Mouse (Mus musculus) heart, embryonic 11.5 days (tissue): ENCODE data around the gene Tbce. TPM values are rescaled to one million over a fixed set of nuclear protein-coding genes. Genes with fewer than 3 reads are reported as not detected.
"Not testable (repeated sequence)": the region's sequence is repeated elsewhere in the genome, so short reads cannot be mapped to it uniquely, and the experiment has no call there.

Experiments
- ATAC-seq: fragments of 200-750 bp; cut with Nextera tagmentation; replicated peaks from 2 replicates; pipeline ENCODE4 v1.8.0; 2017; ENCODE audit warnings: moderate library complexity; ENCODE audit not compliant: insufficient number of reproducible peaks, low FRiP score, low TSS enrichment
- H3K27ac ChIP-seq: fragments of 300-500 bp; sonication (generic); 2 replicates; pipeline ENCODE4 v1.5.1; 2014; ENCODE audit warnings: mild to moderate bottlenecking, low read depth, low read length
- H3K27me3 ChIP-seq: fragments of 300-500 bp; sonication (generic); 2 replicates; pipeline ENCODE4 v1.6.1; 2014; ENCODE audit warnings: mild to moderate bottlenecking, low read length, mixed read lengths; ENCODE audit not compliant: control insufficient read depth, insufficient read depth
- H3K36me3 ChIP-seq: fragments of 300-500 bp; sonication (generic); 2 replicates; pipeline ENCODE4 v1.6.1; 2014; ENCODE audit warnings: mild to moderate bottlenecking, low read length, moderate library complexity, mixed read lengths; ENCODE audit not compliant: control insufficient read depth, insufficient read depth
- H3K4me1 ChIP-seq: fragments of 300-500 bp; sonication (generic); 2 replicates; pipeline ENCODE4 v1.6.1; 2014; ENCODE audit warnings: low read length; ENCODE audit not compliant: control insufficient read depth, insufficient read depth
- H3K4me2 ChIP-seq: fragments of 300-500 bp; sonication (generic); 2 replicates; pipeline ENCODE4 v1.6.1; 2014; ENCODE audit warnings: mild to moderate bottlenecking, moderate library complexity
- H3K4me3 ChIP-seq: fragments of 300-500 bp; sonication (generic); 2 replicates; pipeline ENCODE4 v1.5.1; 2014; ENCODE audit warnings: low read depth, low read length
- H3K9ac ChIP-seq: fragments of 300-500 bp; sonication (generic); 2 replicates; pipeline ENCODE4 v1.6.1; 2014; ENCODE audit warnings: mild to moderate bottlenecking, low read depth, low read length, moderate library complexity
- H3K9me3 ChIP-seq: fragments of 300-500 bp; sonication (generic); replicated peaks from 2 replicates; pipeline ENCODE4 v1.6.1; 2016; ENCODE audit warnings: low read length; ENCODE audit not compliant: control insufficient read depth
- WGBS: fragments of 180-500 bp; shearing (Covaris S2); extraction: QIAGEN DNeasy Blood & Tissue Kit; methylation state at CpG from one replicate; pipeline ENCODE4 v1.1.7; 2014; ENCODE audit not compliant: insufficient replicate concordance; 5-methylcytosine and 5-hydroxymethylcytosine counted together
- polyA plus RNA-seq: library from polyadenylated mRNA; unstranded; fragments of >200 nt; fragmentation: Nextera tagmentation; extraction: Ambion mirVana; gene quantifications from 2 replicates; pipeline ENCODE4 v1.2.1, GENCODE M21; 2014

The Tbce gene
- polyA plus RNA-seq, 1 experiment from 2014 or later: 41.7 TPM

GRCm38 (mm10) chr13:13981842-13982241 is 57.6 kb downstream of the Tbce start:
- H3K36me3 ChIP-seq, H3K4me1 ChIP-seq, H3K4me3 ChIP-seq, ATAC-seq, H3K27ac ChIP-seq, H3K27me3 ChIP-seq, H3K9me3 ChIP-seq, H3K9ac ChIP-seq, H3K4me2 ChIP-seq: not testable (repeated sequence)
- 77% methylated on average over 1 of the region's 1 CpGs for WGBS

- Histone ChIP-seq H3K4me2 (no peak overlapping the region), H3K9me3 (no peaks in the 10 kb centered on the region), H3K36me3 (peaks cover 3% of the 10 kb centered on the region; the same call in 1 of the 2 replicates), H3K27ac (no peak overlapping the region), H3K4me3 (no peak overlapping the region), H3K27me3 (no peaks in the 10 kb centered on the region), H3K9ac (no peak overlapping the region), H3K4me1 (0 out of 2 replicates have a peak, but pooled peaks cover 7% of the 10 kb centered on the region)
- WGBS: 79% methylated on average over 1 of the region's 1 CpGs
- no peak for ATAC-seq
These were observed 69.6 kb downstream of the Tbce start for GRCm38 (mm10) chr13:13969796-13970195.

- ATAC-seq: peak; percentile 71; the same call in 1 of the 2 replicates
- Histone ChIP-seq H3K27me3 (no peaks in the 10 kb centered on the region), H3K4me1 (0 out of 2 replicates have a peak, but pooled peaks cover 7% of the 10 kb centered on the region), H3K4me3 (no peak overlapping the region), H3K9me3 (no peaks in the 10 kb centered on the region), H3K36me3 (peaks cover 3% of the 10 kb centered on the region; the same call in 1 of the 2 replicates), H3K27ac (no peak overlapping the region), H3K4me2 (no peak overlapping the region), H3K9ac (no peak overlapping the region)
- WGBS: 81% methylated on average over 4 of the region's 4 CpGs
These were observed 70.8 kb downstream of the Tbce start for GRCm38 (mm10) chr13:13968629-13969111.

GRCm38 (mm10) chr13:13966172-13966571 is 73.3 kb downstream of the Tbce start:
- H3K9ac ChIP-seq: no peak overlapping the region
- no peak for ATAC-seq
- H3K4me2 ChIP-seq: no peak overlapping the region
- 55% methylated on average over 4 of the region's 4 CpGs for WGBS
- no peaks in the 10 kb centered on the region for H3K27me3 ChIP-seq
- H3K9me3 ChIP-seq: no peaks in the 10 kb centered on the region
- H3K4me3 ChIP-seq: no peak overlapping the region
- H3K4me1 ChIP-seq: 0 out of 2 replicates have a peak, but pooled peaks cover 7% of the 10 kb centered on the region
- H3K27ac ChIP-seq: no peak overlapping the region
- H3K36me3 ChIP-seq: peaks cover 3% of the 10 kb centered on the region; the same call in 1 of the 2 replicates

GRCm38 (mm10) chr13:13965388-13965964 is 74.0 kb downstream of the Tbce start:
- no peaks in the 10 kb centered on the region for H3K27me3 ChIP-seq
- 65% methylated on average over 19 of the region's 19 CpGs for WGBS
- 0 out of 2 replicates have a peak, but pooled peaks cover 9% of the 10 kb centered on the region for H3K4me1 ChIP-seq

GRCm38 (mm10) chr13:13961046-13961445 is 78.4 kb downstream of the Tbce start:
- 0 out of 2 replicates have a peak, but pooled peaks cover 9% of the 10 kb centered on the region for H3K4me1 ChIP-seq
- no peaks in the 10 kb centered on the region for H3K27me3 ChIP-seq
- H3K4me3 ChIP-seq: no peak overlapping the region
- H3K27ac ChIP-seq: no peak overlapping the region
- no peak overlapping the region for H3K9ac ChIP-seq
- no peaks in the 10 kb centered on the region for H3K9me3 ChIP-seq
- H3K4me2 ChIP-seq: no peak overlapping the region
- 51% methylated on average over 4 of the region's 4 CpGs for WGBS
- H3K36me3 ChIP-seq: no peaks in the 10 kb centered on the region
- ATAC-seq: no peak

More at GRCm38 (mm10) chr13:13965388-13965964, 74.0 kb downstream of the Tbce start:
- Histone ChIP-seq H3K27ac (no peak overlapping the region), H3K4me3 (no peak overlapping the region), H3K36me3 (peaks cover 3% of the 10 kb centered on the region; the same call in 1 of the 2 replicates), H3K9me3 (no peaks in the 10 kb centered on the region), H3K9ac (no peak overlapping the region), H3K4me2 (no peak overlapping the region)
- 0 out of 2 replicates have a peak, but pooled peaks have one; percentile 32 for ATAC-seq

GRCm38 (mm10) chr13:13960211-13960610 is 79.2 kb downstream of the Tbce start:
- Histone ChIP-seq H3K27ac (no peak overlapping the region), H3K4me2 (no peak overlapping the region), H3K36me3 (no peaks in the 10 kb centered on the region), H3K4me1 (0 out of 2 replicates have a peak, but pooled peaks cover 3% of the 10 kb centered on the region), H3K9me3 (no peaks in the 10 kb centered on the region), H3K9ac (no peak overlapping the region), H3K4me3 (no peak overlapping the region), H3K27me3 (no peaks in the 10 kb centered on the region)
- 77% methylated on average over 4 of the region's 4 CpGs for WGBS
- no peak for ATAC-seq

GRCm38 (mm10) chr13:13956686-13957085 is 82.8 kb downstream of the Tbce start:
- WGBS: 85% methylated on average over 4 of the region's 4 CpGs
- H3K36me3 ChIP-seq: no peaks in the 10 kb centered on the region
- H3K9ac ChIP-seq: no peak overlapping the region
- peaks cover 2% of the 10 kb centered on the region; the same call in 1 of the 2 replicates for H3K4me1 ChIP-seq
- H3K4me3 ChIP-seq: no peak overlapping the region
- no peak for ATAC-seq
- no peak overlapping the region for H3K4me2 ChIP-seq
- H3K27ac ChIP-seq: no peak overlapping the region
- no peaks in the 10 kb centered on the region for H3K9me3 ChIP-seq
- no peaks in the 10 kb centered on the region for H3K27me3 ChIP-seq
